Mouse (Mus musculus): ENCODE measurements around the gene Ripk1. TPM values are rescaled to one million over a fixed set of nuclear protein-coding genes. Genes with fewer than 3 reads are reported as not detected.

The Ripk1 gene
- polyA plus RNA-seq, 1 experiment from 2014 or later: 29.7 TPM

DNA sequence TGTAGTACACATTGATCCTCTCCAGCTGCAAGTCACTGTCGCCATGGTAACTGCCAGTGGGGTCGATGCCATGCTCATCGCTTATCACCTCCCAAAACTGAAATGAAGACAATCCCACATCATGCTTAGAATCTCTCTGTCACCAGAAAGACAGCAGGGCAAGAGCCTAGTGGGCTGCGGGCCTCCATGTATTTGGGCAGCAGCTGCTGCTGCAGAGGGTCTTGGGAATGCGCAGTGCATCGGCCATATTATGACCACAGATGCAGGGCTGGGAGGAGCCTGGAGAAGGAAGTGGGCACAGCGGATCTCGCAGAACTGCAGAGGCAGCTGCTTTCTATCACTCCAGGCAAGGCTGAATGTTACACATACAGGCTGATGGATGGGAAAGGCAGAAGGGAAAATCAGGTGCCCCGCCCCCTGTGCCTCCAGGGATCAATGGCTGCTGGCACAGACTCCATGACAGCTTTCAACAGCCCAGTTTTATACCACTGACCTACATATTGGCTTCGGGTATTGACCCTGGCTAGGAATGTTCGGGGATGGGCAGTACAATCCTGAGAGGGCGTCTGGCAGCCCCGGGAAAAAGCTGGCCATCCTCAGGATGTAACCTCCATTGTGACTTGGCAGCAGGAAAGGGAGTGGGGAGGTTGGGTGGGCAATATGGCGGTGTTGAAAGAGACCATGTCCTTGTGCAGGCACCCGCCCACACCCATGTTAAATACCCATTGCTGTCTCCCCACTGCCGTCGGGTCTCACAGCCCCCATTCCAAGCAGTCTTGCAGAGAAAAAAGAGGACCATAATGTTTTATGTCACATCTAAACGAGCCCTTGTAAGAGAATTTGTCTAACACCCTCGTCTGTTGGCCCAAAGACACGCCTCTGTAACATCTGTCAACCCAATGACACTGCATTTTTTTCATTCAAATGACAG is 74.7 kb downstream of the Ripk1 start:
- H3K27me3 ChIP-seq: no peaks in the 10 kb centered on the region
- ATAC-seq: no peak
- no peak for TF ChIP-seq CTCF (IDR thresholded peaks at IDR 0.05)
- POLR2A ChIA-PET: interaction anchor here (1.1 to 1.2 kb wide), 2 partner anchors 51 to 52 kb away, joined by 3 to 7 read pairs; no protein-coding TSS in a partner anchor
- in situ Hi-C loops (cut with MboI; ENCODE audit: low pct_unique_long_range_greater_than_20kb): no loop called here
- CTCF ChIA-PET: no interaction called here
- no peak for DNase-seq (ENCODE audit: low read depth, low spot score)

GRCm38 (mm10) chr13:34077492-34078271 is 75.5 kb downstream of the Ripk1 start, which contains the start of gene Tubb2a:
TSS of gene Tubb2a (minus strand) at chr13:34078007.
- ChIA-PET CTCF (no interaction called here), POLR2A (interaction anchor here (1.1 to 1.2 kb wide), 2 partner anchors 50 to 52 kb away, joined by 3 to 7 read pairs; no protein-coding TSS in a partner anchor)
- no peaks in the 10 kb centered on the region for H3K27me3 ChIP-seq
- DNase-seq (ENCODE audit: low read depth, low spot score) (no peak), ATAC-seq (no peak)
- in situ Hi-C loops (cut with MboI; ENCODE audit: low pct_unique_long_range_greater_than_20kb): no loop called here
- TF ChIP-seq CTCF (IDR thresholded peaks at IDR 0.05): no peak

DNA sequence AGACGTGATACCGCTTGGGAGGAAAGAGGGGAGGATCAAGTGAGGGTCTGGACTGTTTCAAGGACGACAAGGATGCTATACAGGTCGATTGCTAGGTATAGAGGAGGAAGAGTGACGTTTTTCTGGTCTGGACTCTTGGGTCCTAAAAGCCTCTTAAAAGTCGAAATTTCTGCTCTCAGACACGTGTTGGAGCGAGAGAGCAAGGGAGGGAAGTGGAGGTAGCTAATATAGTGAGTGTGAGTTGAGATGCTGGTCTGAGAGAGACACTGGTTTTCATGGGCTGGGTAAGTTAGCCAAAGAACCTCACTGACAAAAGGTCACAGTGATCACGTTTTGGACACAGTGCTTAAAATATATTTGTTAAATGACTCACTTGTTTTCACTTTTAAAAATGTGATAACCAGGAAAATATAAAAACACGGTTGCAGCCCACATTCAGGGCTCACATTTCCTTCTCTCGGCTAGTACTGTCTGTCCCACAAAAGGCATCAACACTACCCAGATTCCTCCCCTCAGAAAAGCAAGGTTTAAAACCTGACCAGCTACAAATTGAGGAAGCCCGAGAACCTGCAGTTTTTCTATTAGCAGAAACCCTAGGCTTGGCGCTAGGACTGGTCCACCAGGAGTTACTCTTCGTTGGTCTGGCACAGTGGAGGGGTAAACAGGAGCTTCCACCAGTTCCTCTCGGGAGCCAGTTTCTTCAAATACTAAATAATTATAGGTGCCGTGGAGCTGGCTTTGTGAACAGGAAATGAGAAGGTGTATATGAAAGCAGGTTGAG is 76.5 kb downstream of the Ripk1 start:
- POLR2A ChIA-PET: no interaction called here
- DNase-seq (ENCODE audit: low read depth, low spot score): no peak
- in situ Hi-C loops (cut with MboI; ENCODE audit: low pct_unique_long_range_greater_than_20kb): no loop called here
- TF ChIP-seq CTCF (IDR thresholded peaks at IDR 0.05): no peak
- H3K27me3 ChIP-seq: no peaks in the 10 kb centered on the region
- CTCF ChIA-PET: interaction anchor here (1.0 kb wide), 1 partner anchor 16 kb away, joined by 3 read pairs; no protein-coding TSS in a partner anchor
- ATAC-seq: no peak

DNA sequence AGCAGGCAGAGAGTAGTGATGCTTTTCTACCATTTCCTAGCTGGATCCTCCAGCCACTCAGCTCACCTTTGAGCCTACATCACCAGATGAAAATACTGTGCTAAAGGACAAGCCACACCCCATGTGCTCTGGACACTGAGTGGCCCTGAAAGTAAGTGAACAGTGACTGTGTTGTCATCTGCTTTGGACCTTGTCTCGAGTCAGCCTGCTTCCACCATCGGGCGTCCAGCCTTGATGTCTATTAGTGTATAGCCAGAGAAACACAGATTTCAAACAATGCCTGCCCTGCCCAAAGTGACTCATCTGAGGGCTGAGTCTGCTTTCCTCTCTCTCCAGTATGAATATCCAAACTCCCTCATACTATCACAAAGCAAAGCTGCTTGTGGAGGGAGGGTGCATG is 77.6 kb downstream of the Ripk1 start:
- no peak for TF ChIP-seq CTCF (IDR thresholded peaks at IDR 0.05)
- in situ Hi-C loops (cut with MboI; ENCODE audit: low pct_unique_long_range_greater_than_20kb): no loop called here
- ChIA-PET CTCF (no interaction called here), POLR2A (no interaction called here)
- H3K27me3 ChIP-seq: no peaks in the 10 kb centered on the region
- no peak for DNase-seq (ENCODE audit: low read depth, low spot score)
- ATAC-seq: no peak

DNA sequence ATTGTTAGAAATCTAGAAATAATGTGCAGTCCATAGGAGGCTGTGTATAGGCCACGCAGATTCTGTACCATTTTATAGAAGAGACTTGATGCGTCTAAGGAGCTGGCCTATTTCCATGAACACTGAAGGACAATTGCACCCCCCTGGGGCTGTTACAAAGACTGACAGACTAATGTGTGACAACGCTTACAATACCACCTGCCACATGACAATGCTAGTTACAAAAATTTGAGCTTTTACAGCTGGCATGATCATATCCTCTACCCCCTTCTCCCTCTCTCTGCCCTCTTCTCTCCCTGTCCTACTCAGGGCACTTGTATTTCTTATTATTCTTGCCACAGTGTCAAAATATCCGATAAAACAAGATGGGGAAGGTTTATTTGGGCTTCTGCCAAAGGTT is 79.8 kb downstream of the Ripk1 start:
- POLR2A ChIA-PET: no interaction called here
- DNase-seq (ENCODE audit: low read depth, low spot score) (no peak), ATAC-seq (no peak)
- in situ Hi-C loops (cut with MboI; ENCODE audit: low pct_unique_long_range_greater_than_20kb): no loop called here
- CTCF ChIA-PET: no interaction called here
- TF ChIP-seq CTCF (IDR thresholded peaks at IDR 0.05): no peak
- H3K27me3 ChIP-seq: no peaks in the 10 kb centered on the region

- ChIA-PET POLR2A (interaction anchor here (0.7 kb wide), 1 partner anchor 53 kb away, joined by 4 read pairs; no protein-coding TSS in a partner anchor), CTCF (interaction anchor here (1.3 kb wide), 1 partner anchor 11 kb away, joined by 5 read pairs; no protein-coding TSS in a partner anchor)
- no peaks in the 10 kb centered on the region for H3K27me3 ChIP-seq
- no peak for TF ChIP-seq CTCF (IDR thresholded peaks at IDR 0.05)
- ATAC-seq: no peak
- no peak for DNase-seq (ENCODE audit: low read depth, low spot score)
- in situ Hi-C loops (cut with MboI; ENCODE audit: low pct_unique_long_range_greater_than_20kb): no loop called here
Measured at GRCm38 (mm10) chr13:34084026-34084750, 82.0 kb downstream of the Ripk1 start.

Other genes with a start within 250 kb of the Ripk1 start
- not detected for gene Serpinb6e, start 159.0 kb upstream of the Ripk1 start, polyA plus RNA-seq (2021)
- gene Serpinb6c, start 96.7 kb upstream of the Ripk1 start, polyA plus RNA-seq (2021): 0.50 TPM
- 22.6 TPM for gene Nqo2, start 37.7 kb upstream of the Ripk1 start, polyA plus RNA-seq (2021)
- gene Serpinb6a, start 431 bp downstream of the Ripk1 start, polyA plus RNA-seq (2021): 187 TPM
- 98.8 TPM for gene Bphl, start 35.2 kb downstream of the Ripk1 start, polyA plus RNA-seq (2021)
- gene Tubb2a, start 75.6 kb downstream of the Ripk1 start, polyA plus RNA-seq (2021): 26.8 TPM
- gene Tubb2b, start 128.1 kb downstream of the Ripk1 start, polyA plus RNA-seq (2021): 61.0 TPM
- gene Psmg4, start 160.6 kb downstream of the Ripk1 start, polyA plus RNA-seq (2021): 36.6 TPM

Measured in Patski (cell line).